Mouse (Mus musculus) forebrain, embryonic 11.5 days (tissue): ENCODE results near the gene Heph. TPM values are rescaled to one million over a fixed set of nuclear protein-coding genes. Genes with fewer than 3 reads are reported as not detected.
A peak's percentile ranks its signal among the peaks of the same experiment; 100 is the strongest.
"Not testable (repeated sequence)": the region's sequence is repeated elsewhere in the genome, so short reads cannot be mapped to it uniquely, and the experiment has no call there.

ENCODE experiments used
- ATAC-seq: fragments of 200-750 bp; cut with Nextera tagmentation; replicated peaks from 2 replicates; pipeline ENCODE4 v1.8.0; 2017; ENCODE audit warnings: moderate TSS enrichment; ENCODE audit not compliant: low FRiP score
- DNase-seq: peaks from one replicate; pipeline ENCODE4 v3.0.0-alpha.2; 2017; ENCODE audit warnings: low spot score
- H3K27ac ChIP-seq: fragments of 300-500 bp; sonication (generic); 2 replicates; pipeline ENCODE4 v1.5.1; 2014; ENCODE audit warnings: low read depth, low read length
- H3K27me3 ChIP-seq: fragments of 300-500 bp; sonication (generic); 2 replicates; pipeline ENCODE4 v1.6.1; 2014; ENCODE audit warnings: mild to moderate bottlenecking, low read length, mixed read lengths; ENCODE audit not compliant: control insufficient read depth, insufficient read depth
- H3K36me3 ChIP-seq: fragments of 300-500 bp; sonication (generic); 2 replicates; pipeline ENCODE4 v1.6.1; 2014; ENCODE audit warnings: mild to moderate bottlenecking, low read length, moderate library complexity, mixed read lengths; ENCODE audit not compliant: control insufficient read depth, insufficient read depth
- H3K4me1 ChIP-seq: fragments of 300-500 bp; sonication (generic); replicated peaks from 2 replicates; pipeline ENCODE4 v1.6.1; 2014; ENCODE audit warnings: low read length, mixed read lengths; ENCODE audit not compliant: control insufficient read depth, insufficient read depth
- H3K4me2 ChIP-seq: fragments of 300-500 bp; sonication (generic); 2 replicates; pipeline ENCODE4 v1.6.1; 2014; ENCODE audit warnings: low read depth, mild to moderate bottlenecking, low read length, moderate library complexity, mixed read lengths; ENCODE audit not compliant: severe bottlenecking
- H3K4me3 ChIP-seq: fragments of 300-500 bp; sonication (generic); 2 replicates; pipeline ENCODE4 v1.5.1; 2014; ENCODE audit warnings: low read depth, low read length
- H3K9ac ChIP-seq: fragments of 300-500 bp; sonication (generic); 2 replicates; pipeline ENCODE4 v1.6.1; 2014; ENCODE audit warnings: low read length
- H3K9me3 ChIP-seq: fragments of 300-500 bp; sonication (generic); 2 replicates; pipeline ENCODE4 v1.6.1; 2016; ENCODE audit warnings: low read length, mixed read lengths; ENCODE audit not compliant: control insufficient read depth
- WGBS: fragments of 180-500 bp; shearing (Covaris S2); extraction: QIAGEN DNeasy Blood & Tissue Kit; methylation state at CpG from one replicate; pipeline ENCODE4 v1.1.7; 2014; 5-methylcytosine and 5-hydroxymethylcytosine counted together
- polyA plus RNA-seq: library from polyadenylated mRNA; unstranded; fragments of >200 nt; fragmentation: Nextera tagmentation; extraction: Ambion mirVana; gene quantifications from 2 replicates; pipeline ENCODE4 v1.2.1, GENCODE M21; 2014

Gene Heph
- 11.5 and 12.3 TPM in 2 replicates for polyA plus RNA-seq

- no peaks in the 10 kb centered on the region for H3K27me3 ChIP-seq
- H3K4me2 ChIP-seq: peak within 1 kb of the TSS; percentile 26; the same call in 1 of the 2 replicates
- no peak for DNase-seq
- H3K36me3 ChIP-seq: no peaks in the 10 kb centered on the region
- WGBS: 58% methylated on average over 2 of the region's 2 CpGs
- no peaks in the 10 kb centered on the region for H3K9me3 ChIP-seq
- H3K9ac ChIP-seq: no peak within 1 kb of the TSS
- no peak within 1 kb of the TSS for H3K27ac ChIP-seq
- H3K4me3 ChIP-seq: no peak within 1 kb of the TSS; the same call in 1 of the 2 replicates
- no peaks in the 10 kb centered on the region for H3K4me1 ChIP-seq
- no peak for ATAC-seq
These were observed at the start of gene Heph for GRCm38 (mm10) chrX:96455149-96455548. TSS of gene Heph (plus strand) at chrX:96455359.

- not testable (repeated sequence) for H3K9me3 ChIP-seq, H3K4me1 ChIP-seq, H3K9ac ChIP-seq, ATAC-seq, H3K27ac ChIP-seq, H3K27me3 ChIP-seq, DNase-seq, H3K4me3 ChIP-seq, H3K4me2 ChIP-seq, H3K36me3 ChIP-seq
- WGBS: 79% methylated on average over 4 of the region's 4 CpGs
These were observed 39.8 kb upstream of the Heph start for GRCm38 (mm10) chrX:96415351-96415750.

GRCm38 (mm10) chrX:96416970-96417369 is 38.2 kb upstream of the Heph start:
- no peak for DNase-seq
- H3K27me3 ChIP-seq: no peaks in the 10 kb centered on the region
- H3K4me3 ChIP-seq: no peak overlapping the region
- H3K27ac ChIP-seq: no peak overlapping the region
- H3K36me3 ChIP-seq: no peaks in the 10 kb centered on the region
- ATAC-seq: no peak
- WGBS: 95% methylated on average over 1 of the region's 1 CpGs
- no peaks in the 10 kb centered on the region for H3K4me1 ChIP-seq
- H3K9me3 ChIP-seq: no peaks in the 10 kb centered on the region
- no peak overlapping the region for H3K9ac ChIP-seq
- no peak overlapping the region for H3K4me2 ChIP-seq

- Histone ChIP-seq H3K9ac (no peak overlapping the region), H3K27ac (no peak overlapping the region), H3K27me3 (no peaks in the 10 kb centered on the region), H3K9me3 (no peaks in the 10 kb centered on the region), H3K4me3 (no peak overlapping the region), H3K36me3 (no peaks in the 10 kb centered on the region), H3K4me2 (no peak overlapping the region), H3K4me1 (no peaks in the 10 kb centered on the region)
- no peak for ATAC-seq
- no peak for DNase-seq
- WGBS: 38% methylated on average over 1 of the region's 1 CpGs
These were observed 37.4 kb upstream of the Heph start for GRCm38 (mm10) chrX:96417733-96418132.

- no peaks in the 10 kb centered on the region for H3K27me3 ChIP-seq
- no peaks in the 10 kb centered on the region for H3K9me3 ChIP-seq
- H3K4me2 ChIP-seq: no peak overlapping the region
- no peaks in the 10 kb centered on the region for H3K36me3 ChIP-seq
- H3K27ac ChIP-seq: no peak overlapping the region
- H3K4me3 ChIP-seq: no peak overlapping the region
- no peak overlapping the region for H3K9ac ChIP-seq
- no peak for DNase-seq
- H3K4me1 ChIP-seq: no peaks in the 10 kb centered on the region
- no peak for ATAC-seq
These were observed 35.8 kb upstream of the Heph start for GRCm38 (mm10) chrX:96419383-96419782.

GRCm38 (mm10) chrX:96456201-96456963 is 1.2 kb downstream of the Heph start, which contains the start of gene Hsf3:
TSS of gene Hsf3 (minus strand) at chrX:96456294.
- DNase-seq (peak; percentile 40), ATAC-seq (peak; percentile 55; the same call in 1 of the 2 replicates)
- Histone ChIP-seq H3K4me2 (peak within 1 kb of the TSS; percentile 26; the same call in 1 of the 2 replicates), H3K4me3 (peak within 1 kb of the TSS; percentile 10; the same call in 1 of the 2 replicates), H3K9me3 (no peaks in the 10 kb centered on the region), H3K27ac (no peak within 1 kb of the TSS), H3K36me3 (no peaks in the 10 kb centered on the region), H3K27me3 (no peaks in the 10 kb centered on the region), H3K9ac (no peak within 1 kb of the TSS), H3K4me1 (no peaks in the 10 kb centered on the region)
- WGBS: 25% methylated on average over 9 of the region's 9 CpGs

GRCm38 (mm10) chrX:96501580-96501979 is 46.4 kb downstream of the Heph start:
- DNase-seq: no peak
- H3K4me3 ChIP-seq: no peak overlapping the region
- H3K36me3 ChIP-seq: no peaks in the 10 kb centered on the region
- WGBS: 53% methylated on average over 1 of the region's 1 CpGs
- no peak overlapping the region for H3K9ac ChIP-seq
- H3K4me2 ChIP-seq: no peak overlapping the region
- no peak for ATAC-seq
- H3K27ac ChIP-seq: no peak overlapping the region
- no peaks in the 10 kb centered on the region for H3K4me1 ChIP-seq
- H3K9me3 ChIP-seq: no peaks in the 10 kb centered on the region
- H3K27me3 ChIP-seq: no peaks in the 10 kb centered on the region
